Mouse (Mus musculus) forebrain, embryonic 13.5 days (tissue): ENCODE measurements around the gene Aym1. TPM values are rescaled to one million over a fixed set of nuclear protein-coding genes. Genes with fewer than 3 reads are reported as not detected.

Experiments
- microRNA-seq: library from miRNA; unstranded; fragments of <30 nt; microRNA quantifications from one replicate; pipeline ENCODE4, GENCODE M21; 2016
- polyA plus RNA-seq: library from polyadenylated mRNA; unstranded; fragments of >200 nt; fragmentation: Nextera tagmentation; extraction: Ambion mirVana; gene quantifications from 2 replicates; pipeline ENCODE4 v1.2.1, GENCODE M21; 2015

Aym1 gene
- polyA plus RNA-seq, 1 experiment from 2014 or later = not detected

Small RNAs within 50 kb of the gene (microRNA-seq; reads per million reads assigned to microRNA genes)
- not detected for gene Mir7229
- not detected for gene Mir7230

Other genes starting within 250 kb of the Aym1 start
- gene 2900026A02Rik, start 136.1 kb upstream of the Aym1 start, polyA plus RNA-seq = 4.3 and 5.1 TPM in 2 replicates
- not detected in 2 replicates for gene Tmem211, start 130.4 kb upstream of the Aym1 start, polyA plus RNA-seq
- 9.8 and 11.9 TPM in 2 replicates for gene Sgsm1, start 46.5 kb upstream of the Aym1 start, polyA plus RNA-seq
- gene Wscd2, start 133.0 kb downstream of the Aym1 start, polyA plus RNA-seq = 4.7 and 6.9 TPM in 2 replicates